Mouse (Mus musculus): ENCODE measurements around the gene Cbfa2t2. TPM values are rescaled to one million over a fixed set of nuclear protein-coding genes. Genes with fewer than 3 reads are reported as not detected.

The Cbfa2t2 gene
- total RNA-seq, 2 experiments from 2014 or later = 40.5 to 52.0 TPM

DNA sequence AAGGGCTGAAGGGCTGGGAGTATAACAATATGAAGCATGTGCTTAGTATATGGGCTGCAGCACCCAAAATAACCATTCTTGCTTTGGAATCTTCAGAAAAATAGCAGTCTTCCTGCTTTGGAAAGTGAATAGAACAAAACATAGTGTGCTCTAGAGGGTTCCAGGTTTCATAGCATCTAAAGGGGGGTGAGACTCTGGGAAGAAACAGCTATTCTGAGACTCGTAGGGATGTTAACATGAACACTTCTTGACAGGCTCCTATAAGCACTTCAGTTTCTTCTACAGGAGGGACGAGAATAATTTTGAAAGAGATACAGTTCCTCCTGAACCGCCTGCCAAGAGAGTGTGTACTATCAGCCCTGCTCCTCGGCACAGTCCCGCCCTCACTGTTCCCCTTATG is 81.1 kb downstream of the Cbfa2t2 start:
- peak in 1 of 2 experiments; percentile 56 for DNase-seq (ENCODE audit: low spot score in 2 of 2)
- intact Hi-C loops (cut with DNase I) = no loop called here

GRCm38 (mm10) chr2:154521449-154521848 is 85.2 kb downstream of the Cbfa2t2 start:
- intact Hi-C loops (cut with DNase I) = no loop called here

DNA sequence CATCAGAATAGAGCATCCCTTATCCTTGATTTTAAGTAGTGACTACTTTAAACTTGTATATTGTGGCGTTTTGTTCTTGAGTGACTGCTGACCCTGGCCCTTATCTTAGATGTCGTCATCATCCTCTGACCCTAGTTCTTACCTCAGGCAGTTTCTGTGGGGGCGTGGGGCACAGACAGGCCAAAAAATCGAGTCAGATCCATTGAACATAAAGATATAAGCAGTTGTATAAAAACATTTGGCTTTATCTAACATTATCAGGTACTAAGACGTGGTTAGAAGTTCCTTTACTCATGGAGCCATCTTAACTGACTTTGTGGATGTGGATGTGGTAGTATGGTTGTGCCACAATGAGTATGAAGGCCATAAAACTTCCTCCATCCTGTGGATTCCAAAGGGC is 86.1 kb downstream of the Cbfa2t2 start:
- no peak for DNase-seq (ENCODE audit: low spot score in 2 of 2)
- intact Hi-C loops (cut with DNase I) = no loop called here

More at GRCm38 (mm10) chr2:154521449-154521848, 85.2 kb downstream of the Cbfa2t2 start:
- no peak for DNase-seq (ENCODE audit: low spot score in 2 of 2)

GRCm38 (mm10) chr2:154525285-154525684 is 89.0 kb downstream of the Cbfa2t2 start:
- intact Hi-C loops (cut with DNase I) = no loop called here

DNA sequence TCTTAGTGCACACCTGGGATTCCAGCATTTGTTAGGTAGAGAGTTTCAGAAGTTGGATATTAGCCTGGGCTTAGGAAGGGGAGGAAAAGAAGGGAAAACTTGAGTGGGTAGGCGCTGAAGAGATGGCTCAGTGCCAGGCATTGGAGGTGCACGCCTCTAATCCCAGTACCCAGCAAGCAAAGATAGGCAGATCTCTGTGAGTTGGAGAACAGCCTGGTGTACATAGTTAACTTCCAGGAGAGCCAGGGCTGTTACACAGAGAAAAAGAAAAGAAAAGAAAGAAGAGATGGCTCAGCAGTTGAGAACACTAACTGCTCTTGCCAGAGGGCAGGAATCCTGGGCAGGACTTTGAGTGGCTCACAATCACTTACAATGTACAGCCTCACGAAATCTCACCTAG is 90.2 kb downstream of the Cbfa2t2 start:
- intact Hi-C loops (cut with DNase I) = no loop called here
- no peak for DNase-seq (ENCODE audit: low spot score in 2 of 2)

More at GRCm38 (mm10) chr2:154525285-154525684, 89.0 kb downstream of the Cbfa2t2 start:
- DNase-seq (ENCODE audit: low spot score in 2 of 2) = peak in 1 of 2 experiments; percentile 73

DNA sequence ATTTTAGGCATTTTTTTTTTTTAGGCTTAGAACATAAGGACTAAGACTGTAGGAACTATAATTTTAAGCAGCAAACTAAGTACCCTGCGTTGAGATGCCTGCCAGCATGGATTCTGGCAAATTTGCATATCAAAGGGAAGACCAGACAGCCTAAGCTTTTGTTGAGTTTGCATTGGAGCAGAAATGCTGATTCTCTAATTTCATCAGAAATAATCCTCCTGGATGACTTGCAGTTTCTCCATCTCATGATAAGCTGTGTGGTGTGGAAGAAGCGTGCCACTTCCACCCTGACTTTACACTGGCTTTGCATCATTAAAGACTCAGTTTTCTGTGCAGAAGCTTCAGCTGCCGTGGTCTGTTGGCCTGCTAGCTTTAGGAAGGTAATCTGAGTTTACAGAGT is 96.6 kb downstream of the Cbfa2t2 start:
- DNase-seq (ENCODE audit: low spot score in 2 of 2) = no peak
- intact Hi-C loops (cut with DNase I) = no loop called here

- no peak for DNase-seq (ENCODE audit: low spot score in 2 of 2)
- intact Hi-C loops (cut with DNase I) = no loop called here
These were observed 98.5 kb downstream of the Cbfa2t2 start for GRCm38 (mm10) chr2:154534704-154535270.

DNA sequence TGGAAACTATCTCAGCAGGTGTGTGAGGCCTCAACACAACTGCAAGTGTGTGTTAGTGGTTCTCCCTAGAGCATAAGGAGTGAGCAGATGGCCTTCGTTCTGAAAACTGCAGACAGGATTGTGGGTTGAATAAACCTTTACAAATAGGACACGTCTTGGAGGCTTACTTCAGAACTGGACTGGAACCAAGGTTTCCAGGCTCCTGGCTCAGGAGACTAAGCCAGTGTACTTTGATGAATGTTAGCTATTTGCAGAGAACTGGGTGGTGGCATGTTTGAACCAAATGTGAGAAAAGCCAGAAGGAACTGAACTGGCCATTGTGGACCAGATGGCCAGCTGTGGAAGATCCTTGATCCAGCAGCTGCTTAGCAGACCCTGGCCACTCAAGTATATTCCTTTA is 102.0 kb downstream of the Cbfa2t2 start:
- peak; percentile 62 to 75 for DNase-seq (ENCODE audit: low spot score in 2 of 2)

DNA sequence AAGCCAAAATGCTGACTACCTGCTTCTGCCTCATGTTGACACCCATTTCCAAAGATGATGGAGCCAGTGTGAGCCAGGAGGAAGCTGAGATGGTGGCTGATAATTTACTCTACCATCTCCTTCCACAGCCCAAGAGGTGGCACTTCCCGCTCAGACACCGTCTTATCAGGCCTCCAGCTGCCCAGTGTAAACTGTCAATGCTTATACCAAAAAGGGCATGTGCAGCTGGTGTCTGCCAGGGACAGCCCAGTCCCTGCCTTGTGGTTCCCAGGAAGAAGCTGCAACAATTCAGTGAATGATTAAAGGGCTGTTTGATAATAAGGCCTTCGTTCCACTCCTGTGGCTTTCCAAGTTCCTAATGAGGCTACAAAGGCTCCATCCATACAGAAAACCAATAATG is 102.4 kb downstream of the Cbfa2t2 start:
- intact Hi-C loops (cut with DNase I) = loop anchor here (1.0 kb wide), 1 partner anchor 121 kb away; no protein-coding TSS in a partner anchor

More for the DNA sequence above, 102.0 kb downstream of the Cbfa2t2 start:
- intact Hi-C loops (cut with DNase I) = no loop called here

DNA sequence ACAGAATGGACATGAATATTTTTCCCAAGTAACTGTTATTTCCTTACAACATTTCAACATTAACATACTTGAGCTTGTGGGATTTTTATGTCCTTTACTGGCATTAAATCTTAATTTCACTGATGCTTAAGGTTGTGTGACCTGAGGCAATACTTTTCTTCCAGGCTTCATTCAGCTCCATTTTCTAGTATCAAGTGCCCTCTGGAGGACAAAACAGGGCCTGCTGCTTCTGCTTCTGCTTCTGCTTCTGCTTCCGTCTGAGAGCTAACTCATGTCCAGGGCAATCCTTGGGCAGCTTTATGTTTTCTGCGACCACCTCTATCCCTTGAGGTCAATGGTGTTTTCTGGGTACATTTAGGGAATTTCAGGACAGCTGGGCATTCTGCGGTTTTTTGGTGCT is 103.4 kb downstream of the Cbfa2t2 start:
- peak; percentile 74 for DNase-seq (ENCODE audit: low spot score in 2 of 2)
- intact Hi-C loops (cut with DNase I) = loop anchor here (1.0 kb wide), 1 partner anchor 122 kb away; no protein-coding TSS in a partner anchor

More for the DNA sequence above, 102.4 kb downstream of the Cbfa2t2 start:
- DNase-seq (ENCODE audit: low spot score in 2 of 2) = no peak

- DNase-seq (ENCODE audit: low spot score in 2 of 2) = no peak
- intact Hi-C loops (cut with DNase I) = no loop called here
These were observed 105.3 kb downstream of the Cbfa2t2 start for GRCm38 (mm10) chr2:154541630-154542029.

- intact Hi-C loops (cut with DNase I) = no loop called here
- peak; percentile 75 to 85 for DNase-seq (ENCODE audit: low spot score in 2 of 2)
These were observed 107.5 kb downstream of the Cbfa2t2 start for GRCm38 (mm10) chr2:154543567-154544347.

DNA sequence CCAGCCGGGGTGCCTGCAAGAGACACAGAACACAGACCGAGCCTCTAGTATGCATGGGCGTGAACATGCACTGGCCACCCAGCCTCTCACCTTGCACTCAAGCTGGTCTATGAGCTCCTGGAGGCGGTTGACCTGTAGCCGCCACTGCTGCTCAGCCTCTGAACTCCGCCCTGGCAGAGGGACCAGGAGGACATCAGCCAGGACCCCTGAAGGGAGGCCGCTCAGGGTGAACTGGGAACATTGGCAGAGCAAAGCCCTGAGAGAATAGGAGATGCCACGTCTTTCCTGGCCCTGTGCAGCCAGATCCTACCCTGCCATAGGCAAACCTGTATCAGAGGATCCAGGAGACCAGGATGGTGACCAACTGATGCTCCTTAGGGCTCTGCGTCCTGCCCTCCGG is 110.4 kb downstream of the Cbfa2t2 start, which contains the start of gene 1700003F12Rik:
1700003F12Rik (plus strand) TSS at position 375 of the 400 bp plus-strand sequence.
- no peak for DNase-seq (ENCODE audit: low spot score in 2 of 2)
- intact Hi-C loops (cut with DNase I) = no loop called here

GRCm38 (mm10) chr2:154548688-154549087 is 112.4 kb downstream of the Cbfa2t2 start:
- intact Hi-C loops (cut with DNase I) = no loop called here
- DNase-seq (ENCODE audit: low spot score in 2 of 2) = no peak

DNA sequence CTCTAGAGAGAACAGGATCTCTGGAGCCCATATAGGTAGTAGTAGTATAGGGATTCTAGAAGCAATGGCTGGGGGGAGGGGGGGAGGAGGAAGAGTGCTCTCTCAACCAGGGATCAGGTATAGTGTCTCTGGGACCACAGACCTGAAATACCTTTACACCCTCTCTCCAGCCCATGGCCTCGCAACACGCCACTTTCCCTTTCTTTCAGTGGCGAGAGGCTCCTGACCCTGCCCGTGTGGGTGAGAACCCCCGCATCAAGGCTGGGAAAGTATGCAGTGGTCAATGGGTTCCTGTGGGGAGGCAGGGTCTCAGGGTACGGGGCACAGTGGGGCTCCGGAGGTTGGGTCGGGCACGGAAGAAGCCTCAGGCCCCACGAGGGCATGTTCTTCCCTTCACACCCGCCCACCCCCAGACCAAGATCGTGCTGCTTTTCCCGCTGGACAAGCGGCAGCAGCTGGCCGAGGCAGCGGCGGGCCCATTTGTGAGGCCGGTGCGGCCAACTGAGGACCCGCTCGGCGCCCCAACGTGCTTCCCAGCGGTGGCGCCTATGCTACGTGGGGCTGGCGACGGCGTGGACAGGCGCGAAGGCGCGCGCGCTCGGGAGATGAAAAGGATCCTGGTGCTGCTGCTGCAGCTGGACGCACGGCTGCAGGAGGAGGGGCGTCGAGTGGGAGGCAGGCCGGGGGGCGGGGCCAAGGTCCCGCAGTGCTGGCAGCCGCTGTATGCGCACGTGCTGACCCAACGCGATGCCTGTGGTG is 113.0 kb downstream of the Cbfa2t2 start:
- intact Hi-C loops (cut with DNase I) = no loop called here
- DNase-seq (ENCODE audit: low spot score in 2 of 2) = peak; percentile 66 to 74

DNA sequence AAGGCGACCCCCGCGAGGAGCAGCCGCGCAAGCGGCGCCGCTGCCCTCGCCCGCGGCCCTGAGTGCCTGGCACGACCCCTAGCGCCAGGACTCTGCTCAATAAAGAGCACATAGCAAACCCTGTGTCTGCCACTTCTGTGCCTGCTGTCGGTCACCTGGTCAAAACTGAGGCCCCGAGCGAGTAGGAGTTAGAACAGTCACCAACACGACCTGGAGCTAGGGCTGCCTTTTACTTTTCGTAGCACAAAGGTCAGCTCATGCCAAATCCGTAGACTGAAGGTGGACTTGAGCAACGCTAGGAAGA is 113.6 kb downstream of the Cbfa2t2 start:
- no peak for DNase-seq (ENCODE audit: low spot score in 2 of 2)
- intact Hi-C loops (cut with DNase I) = no loop called here

DNA sequence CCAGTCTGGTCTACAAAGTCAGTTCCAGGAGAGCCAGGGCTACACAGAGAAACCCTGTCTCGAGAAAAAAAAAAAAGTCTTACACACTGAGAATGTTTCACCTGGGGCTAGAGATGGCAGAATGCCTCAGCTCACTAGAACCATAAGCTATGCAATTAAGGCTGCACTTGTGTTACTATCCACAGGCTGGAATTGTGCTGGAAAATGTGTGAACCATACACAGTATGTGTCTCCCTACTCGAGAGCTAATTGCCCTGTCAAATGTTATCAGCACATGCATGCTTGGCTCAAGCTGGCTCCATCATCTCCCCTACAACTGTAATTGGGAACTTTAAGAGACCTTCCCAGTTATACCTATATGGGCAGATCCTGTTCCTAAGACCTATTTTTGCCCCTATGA is 114.7 kb downstream of the Cbfa2t2 start:
- intact Hi-C loops (cut with DNase I) = no loop called here
- DNase-seq (ENCODE audit: low spot score in 2 of 2) = no peak

GRCm38 (mm10) chr2:154551476-154551875 is 115.2 kb downstream of the Cbfa2t2 start, which contains the start of gene Actl10:
Gene Actl10 (plus strand): TSS chr2:154551776.
- intact Hi-C loops (cut with DNase I) = no loop called here

GRCm38 (mm10) chr2:154551927-154552326 is 115.6 kb downstream of the Cbfa2t2 start:
- intact Hi-C loops (cut with DNase I) = no loop called here
- no peak for DNase-seq (ENCODE audit: low spot score in 2 of 2)

More at GRCm38 (mm10) chr2:154551476-154551875, 115.2 kb downstream of the Cbfa2t2 start, which contains the start of gene Actl10:
- no peak for DNase-seq (ENCODE audit: low spot score in 2 of 2)

- DNase-seq (ENCODE audit: low spot score in 2 of 2) = peak; percentile 73 to 86
- intact Hi-C loops (cut with DNase I) = no loop called here
These were observed 116.2 kb downstream of the Cbfa2t2 start for GRCm38 (mm10) chr2:154552424-154552907.
